ENCODE assay signal across 10 mouse cellular contexts in genomic region chr16:45936521-45936920, GRCm38 (mm10). TPM values are rescaled to one million over a fixed set of nuclear protein-coding genes. Genes with fewer than 3 reads are reported as not detected.
A peak's percentile ranks its signal among the peaks of the same experiment; 100 is the strongest.
DNase-seq lines count a peak whose midpoint lies in the region; ATAC-seq lines count a peak whose summit lies in the region.
"Had no signal": no experiment of that assay in that cellular context is flagged by ENCODE, and none has a peak within 500 bp of the region (broad histone marks: within the 10 kb centered on the region; RNA-seq: fewer than 3 reads in every experiment).

No protein-coding gene starts in this region.

- H3K36me3 ChIP-seq in limb, embryonic 11.5 days (ENCODE audit: control insufficient read depth, insufficient read depth, low read length): no peaks in the 10 kb centered on the region
- no peaks in the 10 kb centered on the region for H3K36me3 ChIP-seq in limb, embryonic 10.5 days
- no peaks in the 10 kb centered on the region for H3K36me3 ChIP-seq in forebrain, embryonic 13.5 days (ENCODE audit: poor library complexity, severe bottlenecking)
- no peaks in the 10 kb centered on the region for H3K36me3 ChIP-seq in limb, embryonic 12.5 days
- no peaks in the 10 kb centered on the region for H3K36me3 ChIP-seq in stomach, embryonic 15.5 days
- H3K36me3 ChIP-seq: kidney, embryonic 15.5 days had no signal

- H3K27ac ChIP-seq in limb, embryonic 11.5 days (replicated peaks; ENCODE audit: low read depth, low read length): no peak overlapping the region
- H3K27ac ChIP-seq in limb, embryonic 10.5 days: no peak overlapping the region
- peak overlapping the region; percentile 45 for H3K27ac ChIP-seq in forebrain, embryonic 13.5 days
- H3K27ac ChIP-seq in limb, embryonic 12.5 days: peak overlapping the region; percentile 75
- no peak overlapping the region; the same call in 1 of the 2 replicates for H3K27ac ChIP-seq in stomach, embryonic 15.5 days
- H3K27ac ChIP-seq: kidney, embryonic 15.5 days had no signal

- 0 out of 2 replicates have a peak, but pooled peaks have one; percentile 39 for ATAC-seq in limb, embryonic 11.5 days (ENCODE audit: insufficient number of reproducible peaks, low FRiP score, low TSS enrichment, low read depth)
- peak; percentile 72; the same call in 1 of the 2 replicates for ATAC-seq in forebrain, embryonic 13.5 days
- peak; percentile 67; the same call in 1 of the 2 replicates for ATAC-seq in limb, embryonic 12.5 days (ENCODE audit: insufficient number of reproducible peaks, insufficient read depth, low FRiP score, low TSS enrichment, low read depth)
- ATAC-seq in stomach, embryonic 15.5 days (ENCODE audit: insufficient read depth, low FRiP score, low read depth): peak; percentile 73; the same call in 1 of the 2 replicates

- no peak overlapping the region for H3K4me3 ChIP-seq in limb, embryonic 11.5 days (ENCODE audit: low read depth, low read length)
- no peak overlapping the region for H3K4me3 ChIP-seq in limb, embryonic 10.5 days
- H3K4me3 ChIP-seq in forebrain, embryonic 13.5 days: no peak overlapping the region
- no peak overlapping the region for H3K4me3 ChIP-seq in limb, embryonic 12.5 days (replicated peaks)
- no peak overlapping the region for H3K4me3 ChIP-seq in stomach, embryonic 15.5 days (replicated peaks)
- H3K4me3 ChIP-seq: kidney, embryonic 15.5 days had no signal

- H3K9me3 ChIP-seq in limb, embryonic 11.5 days (ENCODE audit: control insufficient read depth, low read length): no peaks in the 10 kb centered on the region
- H3K9me3 ChIP-seq in limb, embryonic 10.5 days (replicated peaks): 0 out of 2 replicates have a peak, but pooled peaks cover 2% of the 10 kb centered on the region
- H3K9me3 ChIP-seq in forebrain, embryonic 13.5 days (replicated peaks): no peaks in the 10 kb centered on the region
- H3K9me3 ChIP-seq in limb, embryonic 12.5 days: no peaks in the 10 kb centered on the region
- H3K9me3 ChIP-seq in stomach, embryonic 15.5 days: no peaks in the 10 kb centered on the region
- H3K9me3 ChIP-seq: kidney, embryonic 15.5 days had no signal

- DNase-seq in limb, embryonic 11.5 days (ENCODE audit: low spot score): no peak
- no peak for DNase-seq in limb, embryonic 10.5 days (ENCODE audit: low spot score)
- no peak for DNase-seq in left cerebral cortex, adult 8-10 months (ENCODE audit: low spot score in 2 of 2)
- no peak for DNase-seq in cerebellum, adult 8-10 months
- DNase-seq: right cerebral cortex, postnatal 4 days; thymus, postnatal 25 days had no signal

- no peak overlapping the region for H3K4me2 ChIP-seq in limb, embryonic 11.5 days (ENCODE audit: low read depth, severe bottlenecking)
- H3K4me2 ChIP-seq in forebrain, embryonic 13.5 days: no peak overlapping the region
- H3K4me2 ChIP-seq in limb, embryonic 12.5 days: no peak overlapping the region
- no peak overlapping the region for H3K4me2 ChIP-seq in stomach, embryonic 15.5 days
- H3K4me2 ChIP-seq: kidney, embryonic 15.5 days had no signal

- no peaks in the 10 kb centered on the region for H3K27me3 ChIP-seq in limb, embryonic 11.5 days (ENCODE audit: control insufficient read depth, insufficient read depth, low read length)
- no peaks in the 10 kb centered on the region for H3K27me3 ChIP-seq in limb, embryonic 10.5 days (ENCODE audit: low read depth, poor library complexity, severe bottlenecking)
- no peaks in the 10 kb centered on the region for H3K27me3 ChIP-seq in forebrain, embryonic 13.5 days
- H3K27me3 ChIP-seq in limb, embryonic 12.5 days: no peaks in the 10 kb centered on the region
- no peaks in the 10 kb centered on the region for H3K27me3 ChIP-seq in stomach, embryonic 15.5 days (replicated peaks)
- H3K27me3 ChIP-seq: kidney, embryonic 15.5 days had no signal

- no peak overlapping the region for H3K9ac ChIP-seq in limb, embryonic 11.5 days (ENCODE audit: low read length)
- H3K9ac ChIP-seq in forebrain, embryonic 13.5 days: no peak overlapping the region
- H3K9ac ChIP-seq in limb, embryonic 12.5 days (replicated peaks): no peak overlapping the region
- no peak overlapping the region for H3K9ac ChIP-seq in stomach, embryonic 15.5 days
- H3K9ac ChIP-seq: kidney, embryonic 15.5 days had no signal

- H3K4me1 ChIP-seq in limb, embryonic 11.5 days (ENCODE audit: control insufficient read depth, insufficient read depth, low read length): 0 out of 2 replicates have a peak, but pooled peaks cover 5% of the 10 kb centered on the region
- H3K4me1 ChIP-seq in limb, embryonic 10.5 days: peaks cover 18% of the 10 kb centered on the region; the same call in 1 of the 2 replicates
- H3K4me1 ChIP-seq in forebrain, embryonic 13.5 days: peaks cover 14% of the 10 kb centered on the region; the same call in 1 of the 2 replicates
- H3K4me1 ChIP-seq in limb, embryonic 12.5 days (replicated peaks): peaks cover 25% of the 10 kb centered on the region
- 0 out of 2 replicates have a peak, but pooled peaks cover 3% of the 10 kb centered on the region for H3K4me1 ChIP-seq in stomach, embryonic 15.5 days

- WGBS in limb, embryonic 11.5 days: 76% methylated on average over 2 of the region's 2 CpGs
- 91% methylated on average over 2 of the region's 2 CpGs for WGBS in limb, embryonic 10.5 days
- WGBS in forebrain, embryonic 13.5 days: 19% methylated on average over 2 of the region's 2 CpGs
- 54% methylated on average over 2 of the region's 2 CpGs for WGBS in limb, embryonic 12.5 days
- 40% methylated on average over 2 of the region's 2 CpGs for WGBS in stomach, embryonic 15.5 days

RNA-seq across cellular contexts. Expression of gene Phldb2, which starts 16.9 kb away (rescaled TPM):
- 47.6 and 49.3 TPM in 2 replicates for polyA plus RNA-seq in limb, embryonic 11.5 days (2014; fragmentation: Nextera tagmentation; extraction: Ambion mirVana)
- polyA plus RNA-seq in limb, embryonic 10.5 days (2016; fragmentation: Nextera tagmentation; extraction: Ambion mirVana): 38.9 and 50.2 TPM in 2 replicates
- polyA plus RNA-seq in forebrain, embryonic 13.5 days (2015; fragmentation: Nextera tagmentation; extraction: Ambion mirVana): 11.3 and 13.2 TPM in 2 replicates
- polyA plus RNA-seq in limb, embryonic 12.5 days (2016; fragmentation: Nextera tagmentation; extraction: Ambion mirVana): 75.2 and 82.5 TPM in 2 replicates
- polyA plus RNA-seq in stomach, embryonic 15.5 days (2015; fragmentation: Nextera tagmentation; extraction: Ambion mirVana): 31.4 and 33.3 TPM in 2 replicates
- 1 to 10 TPM; 6.1 to 8.0 (median 7.6) TPM for total RNA-seq in left cerebral cortex, adult 8-10 months (2022)

Comparison
In these comparisons a context has a peak if more than half of its experiments do, and no peak if none do; other contexts are left out.
1. H3K27ac ChIP-seq: peak in forebrain, embryonic 13.5 days (single experiment) and limb, embryonic 12.5 days (single experiment); none in limb, embryonic 11.5 days (single experiment), limb, embryonic 10.5 days (single experiment) and stomach, embryonic 15.5 days (single experiment).
2. Peak in every context shown above with its lines, with median percentiles within 50 percentile points of each other: ATAC-seq.